Mouse (Mus musculus): Measurements from ENCODE around the gene Irs3.

Irs3 gene

DNA sequence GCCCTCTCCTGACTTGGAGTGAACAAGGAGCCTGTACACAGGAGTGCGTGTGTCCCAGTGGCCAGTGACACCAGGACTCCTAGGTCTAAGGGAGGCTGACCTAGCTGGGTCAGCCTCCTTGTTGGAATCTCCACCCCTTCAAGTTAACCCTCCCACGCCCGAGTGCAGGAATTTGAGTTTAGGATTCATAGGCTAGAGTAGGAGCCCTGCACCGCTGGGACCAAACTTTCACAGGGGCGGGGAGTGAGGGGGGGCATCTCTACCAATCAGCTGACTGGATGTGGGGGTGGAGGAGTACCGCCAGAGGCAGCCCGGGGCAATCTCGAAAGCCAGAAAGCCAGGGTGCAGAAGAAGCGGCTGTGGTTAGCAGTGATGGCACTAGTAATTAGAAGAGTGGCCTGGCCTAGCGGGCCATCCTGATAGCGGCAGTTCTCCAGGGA, at the start of gene Irs3:
Gene Irs3 (minus strand): TSS at position 63 of the 440 bp plus-strand sequence.
- DNase-seq: no peak

DNA sequence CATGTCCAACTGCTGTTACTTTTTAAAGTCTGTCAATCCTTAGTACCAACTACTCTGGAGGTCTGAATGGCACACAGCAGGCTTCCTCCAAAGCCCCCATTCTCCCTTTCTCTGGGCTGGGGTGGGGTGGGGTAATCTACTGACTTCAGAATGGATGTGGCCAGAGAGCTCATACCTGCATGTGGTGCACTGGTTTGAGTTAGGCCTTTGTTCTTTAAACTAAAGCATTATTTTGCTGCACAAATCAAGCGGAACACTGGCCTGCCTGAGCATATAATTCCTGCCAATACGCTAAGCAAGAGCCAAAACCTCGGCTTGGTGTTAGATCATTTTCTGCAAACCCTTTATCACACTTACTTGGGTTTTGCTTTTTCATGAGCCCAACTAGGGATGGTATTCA, 49.3 kb upstream of the Irs3 start:
- DNase-seq: no peak

DNA sequence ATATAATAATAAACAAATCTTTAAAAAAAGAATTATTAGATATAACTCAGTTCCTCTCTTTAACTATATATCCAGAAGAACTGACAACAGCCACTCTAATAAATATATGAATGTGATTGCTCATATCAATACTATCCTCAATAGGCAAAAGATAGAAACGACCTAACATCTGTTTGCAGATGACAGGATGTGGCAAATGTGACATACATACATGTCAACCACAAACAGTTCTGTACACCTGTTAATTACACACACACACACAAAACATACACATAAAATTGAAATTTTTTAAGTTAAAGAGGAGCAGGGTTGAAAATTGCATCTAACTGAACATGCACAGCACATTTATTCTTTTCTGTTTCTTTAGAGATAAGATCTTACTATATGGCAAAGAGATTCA, 46.4 kb upstream of the Irs3 start:
- no peak for DNase-seq

DNA sequence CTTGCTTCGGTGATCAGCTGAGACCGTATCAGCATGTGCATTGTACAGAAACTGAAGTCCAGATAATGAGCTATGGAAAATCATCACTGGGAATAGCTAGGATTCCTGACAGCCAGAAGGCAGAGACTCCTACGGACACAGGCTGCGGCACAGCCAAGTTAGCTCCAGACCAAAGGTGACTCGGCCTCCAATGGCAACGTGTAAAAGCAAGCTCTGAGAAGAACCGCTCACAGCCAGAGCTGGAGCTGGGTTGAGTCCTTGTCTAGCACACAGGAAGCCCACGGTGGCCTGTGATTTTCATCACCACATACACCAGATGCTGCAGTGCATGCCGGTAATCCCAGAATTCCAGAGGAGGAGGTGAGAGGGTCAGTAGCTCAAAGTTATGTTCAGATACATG, 45.0 kb upstream of the Irs3 start:
- no peak for DNase-seq

DNA sequence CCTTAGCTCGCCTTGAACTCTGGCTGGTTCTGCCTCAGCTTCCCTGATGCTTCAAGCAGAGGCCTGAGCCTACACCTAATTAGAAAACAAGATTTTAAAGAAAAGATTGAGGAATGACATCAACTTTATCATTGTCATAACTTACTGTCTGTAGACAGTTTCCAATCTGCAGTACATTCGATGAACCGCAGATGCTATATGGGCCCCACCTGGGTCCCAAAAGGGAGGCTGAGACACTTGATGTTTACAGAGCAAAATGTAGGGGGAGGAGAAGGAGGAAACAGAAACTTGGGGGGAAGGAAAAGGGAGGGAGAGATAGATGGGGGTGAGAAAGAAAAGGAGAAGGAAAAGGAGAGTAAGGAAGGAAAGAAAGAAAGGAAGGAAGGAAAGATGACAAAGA, 44.5 kb upstream of the Irs3 start:
- DNase-seq: no peak

DNA sequence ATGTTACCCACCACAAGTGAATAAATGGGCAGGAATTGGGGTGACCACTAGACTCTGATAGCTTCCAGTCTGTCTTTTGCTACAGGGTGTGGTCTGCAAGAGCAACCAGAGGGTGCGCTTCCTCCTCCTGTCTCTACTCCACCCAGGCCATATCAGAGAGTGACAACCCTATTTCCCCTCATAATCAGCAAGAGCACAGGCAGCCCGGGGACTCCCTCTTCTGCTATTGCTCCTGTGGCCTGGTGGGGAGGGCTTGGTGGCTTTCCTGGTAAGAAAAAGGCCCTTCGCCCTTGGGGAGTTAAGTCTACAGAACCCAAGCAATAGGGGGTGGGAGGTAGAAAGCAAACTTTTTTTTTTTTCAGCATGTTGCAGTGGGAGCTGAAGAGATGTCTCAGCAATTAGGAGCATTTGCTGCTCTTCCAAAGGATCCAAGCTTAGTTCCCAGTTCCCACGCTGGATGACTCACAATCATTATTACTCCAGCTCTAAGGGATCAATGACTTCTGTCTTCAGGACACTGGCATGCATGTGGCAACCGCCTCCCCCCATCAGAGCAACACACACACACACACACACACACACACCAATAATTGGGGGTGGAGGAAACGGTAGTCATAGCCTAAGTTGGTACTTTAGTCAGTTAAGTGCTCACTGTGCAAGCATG, 40.7 kb upstream of the Irs3 start:
- no peak for DNase-seq

DNA sequence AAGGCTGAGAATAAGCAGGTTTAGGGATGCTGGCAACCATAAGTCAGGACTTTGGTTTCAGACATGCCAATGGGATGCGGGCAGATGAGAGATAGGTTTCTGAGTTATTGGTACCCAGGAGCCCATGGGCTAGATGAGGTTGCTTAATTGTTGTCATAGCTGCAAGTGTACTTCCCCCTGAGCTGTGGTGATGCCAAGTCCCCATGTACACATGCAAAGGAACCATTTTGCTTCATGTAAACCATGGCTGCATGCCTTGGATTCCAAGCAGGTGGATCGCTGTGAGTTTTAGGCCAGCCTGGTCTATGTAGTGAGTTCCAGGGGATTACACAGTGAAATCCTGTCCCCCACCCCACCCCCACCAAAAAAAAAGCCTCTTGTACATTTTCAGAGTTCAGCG, 40.1 kb upstream of the Irs3 start:
- DNase-seq: no peak

DNA sequence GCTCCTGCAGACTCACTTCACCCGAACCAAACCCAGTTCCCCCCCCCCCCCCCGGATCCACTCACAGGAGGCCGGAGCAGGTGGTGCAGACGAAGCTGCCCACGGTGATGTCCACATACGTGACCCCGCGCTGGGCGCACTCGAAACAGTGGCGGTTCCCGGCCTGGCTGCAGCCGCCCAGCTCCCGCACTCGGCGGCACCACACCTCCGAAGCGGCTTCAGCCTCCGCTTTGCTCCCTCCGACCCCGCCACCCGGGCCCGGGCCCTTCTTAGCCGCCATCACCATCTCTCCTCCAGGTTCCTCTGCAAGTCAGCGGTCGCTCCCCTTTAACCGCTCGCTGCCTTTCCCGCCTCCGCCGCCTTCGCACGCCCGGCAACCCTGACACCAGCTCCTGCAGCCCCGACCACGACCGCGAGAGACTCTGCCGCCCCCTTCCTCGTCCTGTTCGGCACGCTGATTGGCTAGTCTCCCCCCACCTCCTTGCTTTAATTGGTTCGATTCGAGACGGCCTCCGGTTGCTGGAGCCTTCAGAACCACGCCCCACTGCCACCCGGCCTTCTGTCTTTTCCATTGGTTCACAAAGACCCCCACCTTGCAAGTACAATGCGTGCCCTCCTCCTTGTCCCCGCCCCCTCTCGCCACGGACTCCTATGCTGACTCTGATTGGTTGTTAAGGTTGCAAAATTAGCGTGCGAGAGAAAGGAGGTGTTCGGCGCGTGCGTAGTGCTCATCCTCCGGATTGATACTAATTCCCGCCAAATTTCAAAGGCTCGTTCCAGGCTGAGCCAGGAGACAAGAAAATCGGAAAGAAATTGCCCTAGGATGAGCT, 39.0 kb upstream of the Irs3 start, which contains the start of gene Agfg2:
Gene Agfg2 (minus strand): TSS at position 433 of the 830 bp plus-strand sequence.
- peak; percentile 98 for DNase-seq

DNA sequence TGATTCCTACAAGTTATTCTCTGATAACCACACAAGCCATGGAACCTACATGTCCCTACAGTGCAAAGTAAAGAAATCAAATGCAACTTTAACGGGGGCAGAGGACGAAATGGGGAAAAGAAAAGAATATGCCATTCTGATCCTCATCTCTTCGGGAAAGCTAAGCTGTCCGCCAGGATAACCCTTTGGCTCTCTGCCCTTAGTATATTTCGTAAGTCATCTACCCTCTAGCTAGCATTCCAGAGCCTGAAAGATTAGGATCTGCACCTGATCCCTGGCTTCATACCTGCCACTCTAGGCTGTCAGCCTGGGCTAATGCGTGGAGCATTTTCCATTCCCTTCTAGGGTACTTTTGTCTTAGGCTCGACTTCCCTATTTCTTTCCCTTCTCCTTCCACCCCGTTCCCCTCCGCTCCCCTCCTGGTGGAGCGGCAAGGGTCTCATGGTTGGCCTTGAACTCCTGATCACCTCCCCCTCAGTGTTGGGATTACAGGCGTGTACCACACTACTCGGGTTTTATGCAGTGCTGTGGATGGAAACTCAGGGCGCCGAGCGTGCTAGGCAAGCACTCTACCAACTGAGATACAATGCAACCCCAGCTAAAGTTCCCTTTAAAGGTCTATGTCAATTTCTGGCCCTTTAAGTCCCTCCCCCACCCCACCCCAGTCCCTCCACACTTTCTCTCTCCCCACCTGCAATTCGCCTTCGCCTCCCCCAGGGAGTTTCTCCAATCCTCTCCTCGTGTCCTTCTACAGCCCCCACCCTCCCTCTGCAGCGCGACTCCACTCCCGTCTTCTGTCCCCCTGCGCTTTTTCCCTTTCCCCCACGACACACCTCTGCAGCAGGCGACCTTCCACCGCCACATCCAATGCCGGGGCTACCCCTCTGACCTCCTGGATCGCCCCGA, 38.1 kb upstream of the Irs3 start:
- DNase-seq: peak; percentile 16

DNA sequence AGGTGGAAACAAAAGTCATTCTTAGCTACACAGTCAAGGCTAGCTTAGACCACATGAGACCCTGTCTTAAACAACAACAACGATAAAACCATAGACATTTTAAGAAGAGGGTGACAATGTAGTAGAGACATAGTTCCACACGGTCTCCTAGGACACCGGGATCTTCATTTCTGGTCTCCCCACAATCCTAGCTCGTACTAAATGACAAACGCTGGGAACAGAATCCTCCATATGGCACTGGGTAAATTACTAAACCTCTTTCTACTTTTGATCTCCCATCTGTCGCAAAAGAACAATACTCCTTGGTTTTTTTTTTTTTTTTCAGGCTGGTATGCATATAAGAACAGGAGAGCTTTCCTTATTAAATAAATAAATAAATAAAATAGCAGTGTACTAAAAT, 37.0 kb upstream of the Irs3 start:
- DNase-seq: no peak

DNA sequence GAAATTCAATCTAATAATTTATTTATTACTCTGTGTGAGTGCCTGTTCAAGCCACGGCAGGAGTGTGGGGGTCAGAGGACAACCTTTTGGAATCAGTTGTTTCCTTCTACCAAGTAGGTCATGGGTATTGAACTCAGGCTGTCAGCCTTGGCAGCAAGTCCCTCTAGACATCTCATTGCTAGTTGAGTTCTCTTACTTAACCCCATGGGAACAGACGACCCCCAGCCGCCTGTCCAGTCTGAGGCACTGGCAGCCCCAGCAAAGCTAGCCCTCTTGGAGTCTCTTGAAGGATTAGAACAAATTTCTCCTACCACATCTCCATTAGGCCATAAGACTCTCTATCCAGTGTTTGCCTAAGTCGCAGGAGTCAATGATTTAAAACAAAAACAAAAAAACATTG, 34.2 kb upstream of the Irs3 start:
- no peak for DNase-seq

DNA sequence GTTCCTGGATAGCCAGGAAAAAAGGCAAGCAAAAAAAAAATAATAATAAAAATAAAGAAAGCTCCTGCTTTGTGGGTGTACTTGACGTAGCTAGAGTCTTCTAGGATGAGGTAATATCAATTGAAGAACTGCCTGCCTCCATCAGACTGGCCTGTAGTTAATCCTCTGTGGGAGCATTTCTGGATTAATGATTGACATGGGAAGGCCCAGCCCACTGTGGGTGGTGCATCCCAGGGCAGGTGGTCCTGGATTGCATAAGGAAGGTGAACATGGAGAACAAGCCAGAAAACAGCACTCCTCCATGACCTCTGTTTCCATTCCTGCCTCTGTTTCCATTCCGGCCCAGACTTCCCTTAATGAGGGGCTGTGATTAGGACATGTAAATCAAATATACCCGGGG, 33.2 kb upstream of the Irs3 start:
- DNase-seq: no peak

DNA sequence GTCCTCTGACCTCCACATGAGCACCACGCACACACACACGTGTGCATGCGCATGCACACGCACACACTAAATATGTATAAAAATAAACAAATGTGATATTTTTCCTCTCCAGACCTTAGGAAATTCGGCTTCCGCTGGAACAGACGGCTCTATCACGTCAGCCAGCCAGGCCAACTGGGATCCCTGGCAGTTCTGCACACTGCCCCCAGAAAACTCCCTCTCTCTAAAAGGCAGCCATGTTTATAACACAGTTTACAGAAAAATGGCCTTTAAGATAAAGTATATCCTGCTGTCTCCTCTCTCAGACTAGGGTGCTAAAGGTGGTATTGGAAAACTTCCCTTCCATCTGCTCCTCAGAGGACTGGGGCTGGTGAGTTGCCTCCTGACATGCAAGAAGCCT, 32.3 kb upstream of the Irs3 start:
- DNase-seq: no peak

DNA sequence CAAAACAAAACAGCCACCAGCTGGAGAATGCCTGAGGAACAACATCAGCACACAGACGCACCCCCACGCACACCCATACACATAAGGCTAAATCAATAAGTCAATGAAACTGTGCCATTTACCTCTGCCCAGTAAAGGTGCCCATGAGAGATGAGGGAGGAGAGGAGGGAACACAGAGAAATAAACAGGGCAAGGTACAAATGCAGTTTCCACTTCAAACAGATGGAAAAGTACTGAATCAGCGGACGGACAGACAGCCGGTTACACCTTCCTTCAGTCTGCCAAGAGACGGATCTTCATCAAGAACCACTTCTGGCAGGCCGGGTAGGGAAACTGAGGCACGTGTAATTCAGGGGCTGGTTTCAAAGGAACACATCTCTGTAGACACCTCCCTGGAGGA, 29.3 kb upstream of the Irs3 start:
- no peak for DNase-seq

DNA sequence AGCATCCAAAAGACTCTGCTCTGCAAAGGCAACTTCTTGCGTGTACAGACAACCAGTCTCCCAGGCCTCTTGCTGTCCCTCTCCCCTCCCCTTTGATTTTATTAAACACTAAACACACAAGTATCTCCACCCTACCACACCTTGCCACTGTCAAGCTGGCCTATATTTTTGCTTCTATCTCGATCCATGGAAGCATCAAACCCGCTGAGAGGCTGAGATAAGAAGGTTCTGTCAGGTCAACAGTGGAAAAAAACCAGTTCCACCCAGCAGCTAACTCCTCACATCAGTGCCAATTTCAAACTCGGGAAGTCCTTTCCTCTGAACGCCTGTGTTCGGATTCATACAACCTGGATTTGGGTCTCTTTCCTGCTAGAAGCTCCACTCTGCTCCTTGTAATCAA, 27.5 kb upstream of the Irs3 start:
- DNase-seq: no peak

DNA sequence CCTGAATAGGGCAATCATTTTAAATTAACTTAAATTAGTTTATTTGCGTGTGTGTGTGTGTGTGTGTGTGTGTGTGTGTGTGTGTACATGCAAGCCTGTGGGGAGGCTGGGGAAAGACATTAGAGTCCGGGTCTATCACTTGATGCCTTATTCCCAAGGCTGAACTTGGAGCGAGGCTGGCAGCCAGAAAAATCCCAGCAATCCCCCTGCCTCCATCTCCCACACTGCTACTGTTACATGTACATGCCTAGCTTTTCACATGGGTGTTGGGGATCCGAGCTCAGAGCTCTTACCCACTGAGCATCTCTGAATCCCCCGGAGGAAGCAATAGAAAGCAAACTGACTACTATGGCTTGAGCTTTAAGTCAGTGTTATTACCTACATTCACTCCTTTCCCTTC, 26.8 kb upstream of the Irs3 start:
- no peak for DNase-seq

DNA sequence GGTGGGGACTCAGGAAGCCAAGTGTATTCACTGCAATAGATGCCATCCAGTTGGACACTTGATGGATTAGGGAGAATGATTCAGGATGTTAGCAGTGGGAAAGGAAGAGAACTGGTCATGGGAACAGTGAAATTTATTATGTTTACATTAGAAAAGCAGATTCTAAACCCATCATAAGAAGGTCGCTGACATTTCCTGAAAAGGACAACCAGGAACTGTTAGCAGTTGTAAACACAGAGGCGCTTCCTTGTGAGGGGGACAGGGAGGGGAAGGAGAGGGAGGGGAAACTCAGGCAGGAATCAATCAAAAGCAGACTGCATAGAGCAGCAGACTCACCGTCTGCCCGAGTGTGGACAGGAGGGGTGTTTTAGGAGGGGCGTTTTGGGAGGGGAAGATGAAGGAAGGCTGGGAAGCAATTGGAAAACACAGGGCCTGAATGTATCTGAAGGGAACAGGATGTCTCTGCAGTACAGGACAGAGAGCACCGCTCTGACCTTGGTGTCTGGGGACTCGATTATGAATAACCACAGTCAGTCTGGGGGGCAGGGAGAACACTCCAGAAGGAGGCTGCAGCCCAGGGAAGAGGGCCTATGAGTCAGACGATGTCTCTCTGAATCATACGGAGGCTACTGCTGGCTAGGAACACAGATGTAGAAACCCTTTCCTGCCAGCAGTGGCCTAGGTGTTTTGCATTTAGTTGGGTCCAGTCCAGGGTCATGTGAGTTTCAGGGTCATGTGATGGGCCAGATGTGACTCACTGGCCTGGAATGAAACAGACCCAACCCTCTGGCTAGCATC, 26.1 kb upstream of the Irs3 start:
- no peak for DNase-seq

DNA sequence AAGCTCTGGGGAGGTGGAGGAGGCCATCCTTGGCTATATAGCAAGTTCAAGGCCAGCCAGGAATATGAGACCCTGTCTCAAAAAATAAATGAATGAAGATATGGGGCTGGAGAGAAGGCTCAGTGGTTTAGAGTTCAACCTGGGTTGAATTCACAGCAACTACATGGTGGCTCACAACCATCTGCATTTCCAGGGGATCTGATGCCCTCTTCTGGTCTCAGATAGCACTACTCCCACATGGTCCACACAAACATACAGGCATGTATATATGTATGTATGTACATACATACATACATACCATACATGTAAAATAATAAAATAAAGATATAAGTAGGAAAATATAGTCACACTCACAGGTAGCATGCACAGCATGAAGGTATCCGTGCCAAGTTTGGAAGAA, 24.7 kb upstream of the Irs3 start:
- no peak for DNase-seq

DNA sequence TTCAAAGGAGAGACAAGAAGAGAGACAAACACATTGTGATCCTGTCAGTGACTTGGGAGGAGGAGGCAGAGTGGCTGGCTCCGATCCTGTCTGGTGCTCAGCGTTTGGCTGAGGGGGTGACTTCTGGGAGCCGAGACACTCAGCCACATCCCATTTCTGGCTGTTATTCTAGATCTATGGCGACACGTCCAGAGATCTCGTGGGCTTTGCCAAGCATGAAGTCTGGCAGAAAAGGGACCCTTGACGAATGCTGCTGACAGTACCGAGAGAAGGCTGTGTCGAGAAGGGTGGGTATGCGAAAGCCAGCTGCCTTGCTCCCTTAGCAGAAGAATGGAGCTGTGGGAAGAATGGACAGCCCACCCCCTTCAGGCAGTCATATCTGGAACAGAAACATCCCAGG, 23.5 kb upstream of the Irs3 start:
- DNase-seq: no peak

DNA sequence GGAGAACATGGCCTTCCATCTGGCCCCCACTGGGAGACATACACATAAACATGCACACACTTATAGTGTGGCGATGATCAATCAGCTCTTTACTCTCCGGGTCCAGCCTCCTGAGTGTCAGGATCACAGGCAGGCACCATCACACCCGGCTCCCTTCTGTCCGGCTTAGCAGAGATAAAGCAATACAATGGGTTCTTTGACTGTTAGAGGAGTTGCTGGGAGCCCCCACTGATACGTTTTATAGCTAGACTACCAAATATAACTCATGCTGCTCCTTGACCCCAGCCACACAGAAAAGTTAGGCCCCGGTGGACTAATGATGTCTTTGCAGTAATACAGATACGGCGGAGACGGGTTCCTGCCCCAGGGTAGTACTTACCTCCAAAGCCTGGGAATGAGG, 17.5 kb upstream of the Irs3 start:
- DNase-seq: no peak

DNA sequence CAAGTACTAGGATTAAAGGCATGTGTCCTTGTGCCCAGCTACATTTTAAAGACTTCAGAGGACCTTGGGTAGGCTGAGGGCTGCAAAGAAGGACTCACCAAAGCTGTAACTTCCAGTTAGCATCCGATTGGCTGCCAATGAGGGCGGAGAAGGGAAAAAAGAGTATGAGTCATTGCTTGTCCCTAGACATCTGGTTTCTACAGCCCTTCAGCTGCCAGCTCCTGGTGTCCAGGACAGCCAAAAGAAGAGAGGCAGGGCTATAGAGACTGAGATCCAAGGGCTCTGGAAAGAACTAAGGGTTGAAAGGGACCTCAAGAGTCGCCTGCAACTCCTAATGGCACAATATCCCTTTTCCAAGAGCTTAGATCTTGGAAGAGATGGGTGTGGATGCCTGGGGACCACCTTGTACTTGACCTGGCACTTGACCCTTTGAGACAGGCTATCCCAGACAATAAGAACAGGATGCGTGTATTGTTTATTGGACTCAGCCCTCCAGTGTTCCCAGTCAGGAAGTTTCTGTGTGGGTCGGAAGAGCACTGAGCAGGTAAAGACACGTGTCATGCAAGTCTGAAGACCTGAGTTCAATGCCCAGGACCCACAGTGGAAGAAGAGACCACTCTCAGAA, 14.7 kb upstream of the Irs3 start:
- no peak for DNase-seq

DNA sequence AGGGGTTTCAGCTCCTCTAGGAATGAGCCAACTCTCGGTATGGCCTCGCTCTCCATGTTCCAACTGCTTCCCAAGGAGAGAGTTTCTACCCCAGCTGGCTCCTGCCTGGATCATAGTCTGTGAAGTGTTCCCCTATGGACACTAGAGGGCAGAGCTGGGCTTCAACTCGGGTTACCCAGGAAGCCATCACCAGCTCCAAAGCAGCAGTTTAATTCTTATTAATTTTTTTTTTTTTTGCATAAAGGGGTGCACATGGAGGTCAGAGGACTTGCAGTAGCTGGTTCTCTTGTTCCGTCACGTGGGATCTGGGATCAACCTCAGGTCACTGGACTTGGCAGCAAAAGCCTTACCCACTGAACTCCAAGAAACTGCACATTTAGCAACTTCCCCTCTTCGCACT, 11.5 kb upstream of the Irs3 start:
- DNase-seq: peak; percentile 74
